Mouse (Mus musculus): ENCODE measurements around the gene Chn2. TPM values are rescaled to one million over a fixed set of nuclear protein-coding genes. Genes with fewer than 3 reads are reported as not detected.
A peak's percentile ranks its signal among the peaks of the same experiment; 100 is the strongest.

The Chn2 gene
- polyA plus RNA-seq, 1 experiment from 2014 or later, result 29.2 TPM

- no peak overlapping the region for H3K27ac ChIP-seq (ENCODE audit: low read length)
Observed at GRCm38 (mm10) chr6:54125536-54125935, 86.2 kb downstream of the Chn2 start.

GRCm38 (mm10) chr6:54126225-54126992, 87.1 kb downstream of the Chn2 start:
- no peaks in the 10 kb centered on the region for H3K36me3 ChIP-seq (ENCODE audit: control insufficient read depth, insufficient read depth, low read length)
- peak overlapping the region; percentile 46; the same call in 1 of the 2 replicates for H3K27ac ChIP-seq (ENCODE audit: low read length)
- no peaks in the 10 kb centered on the region for H3K27me3 ChIP-seq (ENCODE audit: control insufficient read depth, insufficient read depth, low read depth, low read length)
- H3K4me3 ChIP-seq (ENCODE audit: low read depth, low read length), result no peak overlapping the region
- H3K9ac ChIP-seq (ENCODE audit: low read depth, low read length), result no peak overlapping the region
- H3K4me2 ChIP-seq (ENCODE audit: low read length), result no peak overlapping the region
- ATAC-seq, result peak; percentile 81
- no peaks in the 10 kb centered on the region for H3K9me3 ChIP-seq (replicated peaks; ENCODE audit: control insufficient read depth, low read length, poor library complexity, severe bottlenecking)
- H3K4me1 ChIP-seq (ENCODE audit: control insufficient read depth, insufficient read depth, low read length), result peaks cover 12% of the 10 kb centered on the region
- 61% methylated on average over 9 of the region's 9 CpGs for WGBS

More at GRCm38 (mm10) chr6:54125536-54125935, 86.2 kb downstream of the Chn2 start:
- Histone ChIP-seq H3K4me1 (ENCODE audit: control insufficient read depth, insufficient read depth, low read length) (peaks cover 12% of the 10 kb centered on the region), H3K4me2 (ENCODE audit: low read length) (no peak overlapping the region), H3K9ac (ENCODE audit: low read depth, low read length) (no peak overlapping the region), H3K4me3 (ENCODE audit: low read depth, low read length) (no peak overlapping the region), H3K27me3 (ENCODE audit: control insufficient read depth, insufficient read depth, low read depth, low read length) (no peaks in the 10 kb centered on the region), H3K9me3 (replicated peaks; ENCODE audit: control insufficient read depth, low read length, poor library complexity, severe bottlenecking) (no peaks in the 10 kb centered on the region), H3K36me3 (ENCODE audit: control insufficient read depth, insufficient read depth, low read length) (no peaks in the 10 kb centered on the region)
- WGBS, result 83% methylated on average over 5 of the region's 5 CpGs
- no peak for ATAC-seq

- Histone ChIP-seq H3K4me2 (ENCODE audit: low read length) (no peak overlapping the region), H3K9ac (ENCODE audit: low read depth, low read length) (0 out of 2 replicates have a peak overlapping the region, but pooled peaks have one; percentile 25), H3K36me3 (ENCODE audit: control insufficient read depth, insufficient read depth, low read length) (no peaks in the 10 kb centered on the region), H3K27ac (ENCODE audit: low read length) (peak overlapping the region; percentile 46; the same call in 1 of the 2 replicates), H3K4me1 (ENCODE audit: control insufficient read depth, insufficient read depth, low read length) (peaks cover 12% of the 10 kb centered on the region), H3K27me3 (ENCODE audit: control insufficient read depth, insufficient read depth, low read depth, low read length) (no peaks in the 10 kb centered on the region), H3K4me3 (ENCODE audit: low read depth, low read length) (no peak overlapping the region), H3K9me3 (replicated peaks; ENCODE audit: control insufficient read depth, low read length, poor library complexity, severe bottlenecking) (no peaks in the 10 kb centered on the region)
- 65% methylated on average over 11 of the region's 11 CpGs for WGBS
- ATAC-seq, result peak; percentile 40
Observed at GRCm38 (mm10) chr6:54126993-54127697, 87.8 kb downstream of the Chn2 start.

- Histone ChIP-seq H3K9ac (ENCODE audit: low read depth, low read length) (no peak overlapping the region), H3K4me2 (ENCODE audit: low read length) (no peak overlapping the region), H3K9me3 (replicated peaks; ENCODE audit: control insufficient read depth, low read length, poor library complexity, severe bottlenecking) (no peaks in the 10 kb centered on the region), H3K27ac (ENCODE audit: low read length) (no peak overlapping the region), H3K4me3 (ENCODE audit: low read depth, low read length) (no peak overlapping the region), H3K4me1 (ENCODE audit: control insufficient read depth, insufficient read depth, low read length) (peaks cover 15% of the 10 kb centered on the region), H3K27me3 (ENCODE audit: control insufficient read depth, insufficient read depth, low read depth, low read length) (no peaks in the 10 kb centered on the region), H3K36me3 (ENCODE audit: control insufficient read depth, insufficient read depth, low read length) (no peaks in the 10 kb centered on the region)
- 91% methylated on average over 1 of the region's 1 CpGs for whole genome bisulfite sequencing
- no peak for ATAC-seq
Observed at GRCm38 (mm10) chr6:54128702-54129101, 89.3 kb downstream of the Chn2 start.

GRCm38 (mm10) chr6:54129570-54129969, 90.2 kb downstream of the Chn2 start:
- Histone ChIP-seq H3K4me3 (ENCODE audit: low read depth, low read length) (no peak overlapping the region), H3K9ac (ENCODE audit: low read depth, low read length) (no peak overlapping the region), H3K9me3 (replicated peaks; ENCODE audit: control insufficient read depth, low read length, poor library complexity, severe bottlenecking) (no peaks in the 10 kb centered on the region), H3K27me3 (ENCODE audit: control insufficient read depth, insufficient read depth, low read depth, low read length) (no peaks in the 10 kb centered on the region), H3K36me3 (ENCODE audit: control insufficient read depth, insufficient read depth, low read length) (no peaks in the 10 kb centered on the region), H3K4me2 (ENCODE audit: low read length) (no peak overlapping the region), H3K27ac (ENCODE audit: low read length) (no peak overlapping the region), H3K4me1 (ENCODE audit: control insufficient read depth, insufficient read depth, low read length) (peaks cover 15% of the 10 kb centered on the region)
- no peak for ATAC-seq
- WGBS, result 56% methylated on average over 2 of the region's 2 CpGs

GRCm38 (mm10) chr6:54130881-54131280, 91.5 kb downstream of the Chn2 start:
- Histone ChIP-seq H3K36me3 (ENCODE audit: control insufficient read depth, insufficient read depth, low read length) (no peaks in the 10 kb centered on the region), H3K9ac (ENCODE audit: low read depth, low read length) (no peak overlapping the region), H3K27ac (ENCODE audit: low read length) (no peak overlapping the region), H3K4me2 (ENCODE audit: low read length) (no peak overlapping the region), H3K9me3 (replicated peaks; ENCODE audit: control insufficient read depth, low read length, poor library complexity, severe bottlenecking) (no peaks in the 10 kb centered on the region), H3K4me1 (ENCODE audit: control insufficient read depth, insufficient read depth, low read length) (peaks cover 15% of the 10 kb centered on the region), H3K27me3 (ENCODE audit: control insufficient read depth, insufficient read depth, low read depth, low read length) (no peaks in the 10 kb centered on the region), H3K4me3 (ENCODE audit: low read depth, low read length) (no peak overlapping the region)
- ATAC-seq, result no peak
- whole genome bisulfite sequencing, result 94% methylated on average over 3 of the region's 3 CpGs

- Histone ChIP-seq H3K36me3 (ENCODE audit: control insufficient read depth, insufficient read depth, low read length) (no peaks in the 10 kb centered on the region), H3K9me3 (replicated peaks; ENCODE audit: control insufficient read depth, low read length, poor library complexity, severe bottlenecking) (no peaks in the 10 kb centered on the region), H3K27me3 (ENCODE audit: control insufficient read depth, insufficient read depth, low read depth, low read length) (no peaks in the 10 kb centered on the region), H3K4me1 (ENCODE audit: control insufficient read depth, insufficient read depth, low read length) (peaks cover 5% of the 10 kb centered on the region), H3K4me2 (ENCODE audit: low read length) (no peak overlapping the region), H3K4me3 (ENCODE audit: low read depth, low read length) (no peak overlapping the region), H3K9ac (ENCODE audit: low read depth, low read length) (no peak overlapping the region), H3K27ac (ENCODE audit: low read length) (no peak overlapping the region)
- WGBS, result 68% methylated on average over 1 of the region's 1 CpGs
- no peak for ATAC-seq
Observed at GRCm38 (mm10) chr6:54132576-54132975, 93.2 kb downstream of the Chn2 start.

GRCm38 (mm10) chr6:54133231-54133630, 93.9 kb downstream of the Chn2 start:
- Histone ChIP-seq H3K27me3 (ENCODE audit: control insufficient read depth, insufficient read depth, low read depth, low read length) (no peaks in the 10 kb centered on the region), H3K4me1 (ENCODE audit: control insufficient read depth, insufficient read depth, low read length) (0 out of 2 replicates have a peak, but pooled peaks cover 3% of the 10 kb centered on the region), H3K9ac (ENCODE audit: low read depth, low read length) (no peak overlapping the region), H3K36me3 (ENCODE audit: control insufficient read depth, insufficient read depth, low read length) (no peaks in the 10 kb centered on the region), H3K27ac (ENCODE audit: low read length) (no peak overlapping the region), H3K9me3 (replicated peaks; ENCODE audit: control insufficient read depth, low read length, poor library complexity, severe bottlenecking) (no peaks in the 10 kb centered on the region), H3K4me3 (ENCODE audit: low read depth, low read length) (no peak overlapping the region), H3K4me2 (ENCODE audit: low read length) (no peak overlapping the region)
- WGBS, result 71% methylated on average over 5 of the region's 5 CpGs
- ATAC-seq, result no peak

GRCm38 (mm10) chr6:54138157-54138556, 98.8 kb downstream of the Chn2 start:
- H3K27ac ChIP-seq (ENCODE audit: low read length), result no peak overlapping the region
- no peak overlapping the region for H3K4me3 ChIP-seq (ENCODE audit: low read depth, low read length)
- peaks cover 5% of the 10 kb centered on the region; the same call in 1 of the 2 replicates for H3K4me1 ChIP-seq (ENCODE audit: control insufficient read depth, insufficient read depth, low read length)
- no peaks in the 10 kb centered on the region for H3K9me3 ChIP-seq (replicated peaks; ENCODE audit: control insufficient read depth, low read length, poor library complexity, severe bottlenecking)
- no peaks in the 10 kb centered on the region for H3K27me3 ChIP-seq (ENCODE audit: control insufficient read depth, insufficient read depth, low read depth, low read length)
- no peaks in the 10 kb centered on the region for H3K36me3 ChIP-seq (ENCODE audit: control insufficient read depth, insufficient read depth, low read length)
- H3K9ac ChIP-seq (ENCODE audit: low read depth, low read length), result no peak overlapping the region
- no peak for ATAC-seq
- WGBS, result 77% methylated on average over 9 of the region's 9 CpGs
- no peak overlapping the region for H3K4me2 ChIP-seq (ENCODE audit: low read length)

All from midbrain, embryonic 16.5 days (tissue).